Mouse (Mus musculus): ENCODE results near the gene Dlg2. TPM values are rescaled to one million over a fixed set of nuclear protein-coding genes. Genes with fewer than 3 reads are reported as not detected.
A peak's percentile ranks its signal among the peaks of the same experiment; 100 is the strongest.

Dlg2 gene
- polyA plus RNA-seq, 1 experiment from 2014 or later = 10.0 TPM

- Histone ChIP-seq H3K4me2 (ENCODE audit: low read length) (no peak overlapping the region), H3K9me3 (ENCODE audit: control insufficient read depth, low read length) (no peaks in the 10 kb centered on the region), H3K4me3 (ENCODE audit: control insufficient read depth in 1 of 2, insufficient read depth in 1 of 2, low read depth in 1 of 2, low read length in 2 of 2) (no peak overlapping the region), H3K36me3 (ENCODE audit: control insufficient read depth, insufficient read depth, low read length) (no peaks in the 10 kb centered on the region), H3K4me1 (ENCODE audit: control insufficient read depth in 2 of 2, insufficient read depth in 2 of 2, low read length in 2 of 2) (no peaks in the 10 kb centered on the region), H3K27me3 (ENCODE audit: control insufficient read depth, insufficient read depth, low read length) (no peaks in the 10 kb centered on the region), H3K27ac (replicated peaks in 1 of 2; ENCODE audit: control insufficient read depth in 1 of 2, insufficient read depth in 1 of 2, low read depth in 2 of 2, low read length in 2 of 2) (no peak overlapping the region), H3K9ac (ENCODE audit: low read length) (no peak overlapping the region)
- no peak for ATAC-seq (ENCODE audit: insufficient number of reproducible peaks, insufficient read depth, low FRiP score, low read depth)
- WGBS = 84% methylated on average over 8 of the region's 8 CpGs
Observed at GRCm38 (mm10) chr7:92439503-92440487, 1963.3 kb downstream of the Dlg2 start.

GRCm38 (mm10) chr7:92441611-92442010, 1965.1 kb downstream of the Dlg2 start:
- no peaks in the 10 kb centered on the region for H3K4me1 ChIP-seq (ENCODE audit: control insufficient read depth in 2 of 2, insufficient read depth in 2 of 2, low read length in 2 of 2)
- no peaks in the 10 kb centered on the region for H3K27me3 ChIP-seq (ENCODE audit: control insufficient read depth, insufficient read depth, low read length)
- H3K9ac ChIP-seq (ENCODE audit: low read length) = no peak overlapping the region
- no peak overlapping the region for H3K27ac ChIP-seq (replicated peaks in 1 of 2; ENCODE audit: control insufficient read depth in 1 of 2, insufficient read depth in 1 of 2, low read depth in 2 of 2, low read length in 2 of 2)
- no peak overlapping the region for H3K4me2 ChIP-seq (ENCODE audit: low read length)
- no peak for ATAC-seq (ENCODE audit: insufficient number of reproducible peaks, insufficient read depth, low FRiP score, low read depth)
- no peaks in the 10 kb centered on the region for H3K9me3 ChIP-seq (ENCODE audit: control insufficient read depth, low read length)
- H3K4me3 ChIP-seq (ENCODE audit: control insufficient read depth in 1 of 2, insufficient read depth in 1 of 2, low read depth in 1 of 2, low read length in 2 of 2) = no peak overlapping the region
- H3K36me3 ChIP-seq (ENCODE audit: control insufficient read depth, insufficient read depth, low read length) = no peaks in the 10 kb centered on the region

- H3K4me2 ChIP-seq (ENCODE audit: low read length) = no peak overlapping the region
- no peaks in the 10 kb centered on the region for H3K36me3 ChIP-seq (ENCODE audit: control insufficient read depth, insufficient read depth, low read length)
- ATAC-seq (ENCODE audit: insufficient number of reproducible peaks, insufficient read depth, low FRiP score, low read depth) = no peak
- no peak overlapping the region for H3K27ac ChIP-seq (replicated peaks in 1 of 2; ENCODE audit: control insufficient read depth in 1 of 2, insufficient read depth in 1 of 2, low read depth in 2 of 2, low read length in 2 of 2)
- no peaks in the 10 kb centered on the region for H3K27me3 ChIP-seq (ENCODE audit: control insufficient read depth, insufficient read depth, low read length)
- WGBS = 88% methylated on average over 4 of the region's 4 CpGs
- H3K9me3 ChIP-seq (ENCODE audit: control insufficient read depth, low read length) = no peaks in the 10 kb centered on the region
- no peak overlapping the region for H3K4me3 ChIP-seq (ENCODE audit: control insufficient read depth in 1 of 2, insufficient read depth in 1 of 2, low read depth in 1 of 2, low read length in 2 of 2)
- no peak overlapping the region for H3K9ac ChIP-seq (ENCODE audit: low read length)
- no peaks in the 10 kb centered on the region for H3K4me1 ChIP-seq (ENCODE audit: control insufficient read depth in 2 of 2, insufficient read depth in 2 of 2, low read length in 2 of 2)
Observed at GRCm38 (mm10) chr7:92442082-92442481, 1965.6 kb downstream of the Dlg2 start.

GRCm38 (mm10) chr7:92447938-92448337, 1971.5 kb downstream of the Dlg2 start:
- Histone ChIP-seq H3K36me3 (ENCODE audit: control insufficient read depth, insufficient read depth, low read length) (no peaks in the 10 kb centered on the region), H3K4me3 (ENCODE audit: control insufficient read depth in 1 of 2, insufficient read depth in 1 of 2, low read depth in 1 of 2, low read length in 2 of 2) (no peak overlapping the region), H3K9me3 (ENCODE audit: control insufficient read depth, low read length) (no peaks in the 10 kb centered on the region), H3K4me2 (ENCODE audit: low read length) (no peak overlapping the region), H3K9ac (ENCODE audit: low read length) (no peak overlapping the region), H3K27me3 (ENCODE audit: control insufficient read depth, insufficient read depth, low read length) (no peaks in the 10 kb centered on the region), H3K4me1 (ENCODE audit: control insufficient read depth in 2 of 2, insufficient read depth in 2 of 2, low read length in 2 of 2) (no peaks in the 10 kb centered on the region), H3K27ac (replicated peaks in 1 of 2; ENCODE audit: control insufficient read depth in 1 of 2, insufficient read depth in 1 of 2, low read depth in 2 of 2, low read length in 2 of 2) (no peak overlapping the region)
- 67% methylated on average over 6 of the region's 6 CpGs for WGBS
- ATAC-seq (ENCODE audit: insufficient number of reproducible peaks, insufficient read depth, low FRiP score, low read depth) = no peak

GRCm38 (mm10) chr7:92448782-92449575, 1972.5 kb downstream of the Dlg2 start:
- Histone ChIP-seq H3K9me3 (ENCODE audit: control insufficient read depth, low read length) (no peaks in the 10 kb centered on the region), H3K9ac (ENCODE audit: low read length) (no peak overlapping the region)
- WGBS = 78% methylated on average over 7 of the region's 7 CpGs

GRCm38 (mm10) chr7:92454176-92454575, 1977.7 kb downstream of the Dlg2 start:
- 71% methylated on average over 2 of the region's 2 CpGs for WGBS
- no peaks in the 10 kb centered on the region for H3K9me3 ChIP-seq (ENCODE audit: control insufficient read depth, low read length)
- no peak overlapping the region for H3K27ac ChIP-seq (replicated peaks in 1 of 2; ENCODE audit: control insufficient read depth in 1 of 2, insufficient read depth in 1 of 2, low read depth in 2 of 2, low read length in 2 of 2)
- no peak overlapping the region for H3K4me3 ChIP-seq (ENCODE audit: control insufficient read depth in 1 of 2, insufficient read depth in 1 of 2, low read depth in 1 of 2, low read length in 2 of 2)
- no peak overlapping the region for H3K9ac ChIP-seq (ENCODE audit: low read length)
- no peak for ATAC-seq (ENCODE audit: insufficient number of reproducible peaks, insufficient read depth, low FRiP score, low read depth)
- H3K4me2 ChIP-seq (ENCODE audit: low read length) = no peak overlapping the region
- no peaks in the 10 kb centered on the region for H3K36me3 ChIP-seq (ENCODE audit: control insufficient read depth, insufficient read depth, low read length)
- H3K27me3 ChIP-seq (ENCODE audit: control insufficient read depth, insufficient read depth, low read length) = no peaks in the 10 kb centered on the region
- H3K4me1 ChIP-seq (ENCODE audit: control insufficient read depth in 2 of 2, insufficient read depth in 2 of 2, low read length in 2 of 2) = peaks cover 11 to 16% of the 10 kb centered on the region in 2 experiments

More at GRCm38 (mm10) chr7:92448782-92449575, 1972.5 kb downstream of the Dlg2 start:
- no peaks in the 10 kb centered on the region for H3K4me1 ChIP-seq (ENCODE audit: control insufficient read depth in 2 of 2, insufficient read depth in 2 of 2, low read length in 2 of 2)
- H3K27me3 ChIP-seq (ENCODE audit: control insufficient read depth, insufficient read depth, low read length) = no peaks in the 10 kb centered on the region
- ATAC-seq (ENCODE audit: insufficient number of reproducible peaks, insufficient read depth, low FRiP score, low read depth) = no peak
- H3K4me3 ChIP-seq (ENCODE audit: control insufficient read depth in 1 of 2, insufficient read depth in 1 of 2, low read depth in 1 of 2, low read length in 2 of 2) = no peak overlapping the region
- 0 out of 4 replicates have a peak overlapping the region, but pooled peaks of 1 of the 2 experiments have one; percentile 3 for H3K27ac ChIP-seq (replicated peaks in 1 of 2; ENCODE audit: control insufficient read depth in 1 of 2, insufficient read depth in 1 of 2, low read depth in 2 of 2, low read length in 2 of 2)
- no peak overlapping the region for H3K4me2 ChIP-seq (ENCODE audit: low read length)
- no peaks in the 10 kb centered on the region for H3K36me3 ChIP-seq (ENCODE audit: control insufficient read depth, insufficient read depth, low read length)

GRCm38 (mm10) chr7:92455927-92456326, 1979.5 kb downstream of the Dlg2 start:
- no peak overlapping the region for H3K4me2 ChIP-seq (ENCODE audit: low read length)
- peaks cover 11 to 16% of the 10 kb centered on the region in 2 experiments for H3K4me1 ChIP-seq (ENCODE audit: control insufficient read depth in 2 of 2, insufficient read depth in 2 of 2, low read length in 2 of 2)
- H3K9me3 ChIP-seq (ENCODE audit: control insufficient read depth, low read length) = no peaks in the 10 kb centered on the region
- H3K36me3 ChIP-seq (ENCODE audit: control insufficient read depth, insufficient read depth, low read length) = no peaks in the 10 kb centered on the region
- peak overlapping the region in 1 of 2 experiments; percentile 31; a peak in 2 of 4 replicates for H3K27ac ChIP-seq (replicated peaks in 1 of 2; ENCODE audit: control insufficient read depth in 1 of 2, insufficient read depth in 1 of 2, low read depth in 2 of 2, low read length in 2 of 2)
- 9% methylated on average over 5 of the region's 5 CpGs for WGBS
- no peaks in the 10 kb centered on the region for H3K27me3 ChIP-seq (ENCODE audit: control insufficient read depth, insufficient read depth, low read length)
- H3K9ac ChIP-seq (ENCODE audit: low read length) = no peak overlapping the region
- no peak overlapping the region for H3K4me3 ChIP-seq (ENCODE audit: control insufficient read depth in 1 of 2, insufficient read depth in 1 of 2, low read depth in 1 of 2, low read length in 2 of 2)
- ATAC-seq (ENCODE audit: insufficient number of reproducible peaks, insufficient read depth, low FRiP score, low read depth) = no peak
